Mouse (Mus musculus) left cerebral cortex, postnatal 36 days (tissue): ENCODE results near the gene Tmem163. TPM values are rescaled to one million over a fixed set of nuclear protein-coding genes. Genes with fewer than 3 reads are reported as not detected.

Source experiments
- DNase-seq, 2 experiments: peaks; one replicate each; pipeline ENCODE4 v3.0.0; 2021 to 2022; ENCODE audit warnings: low spot score in 2 of 2, mixed read lengths in 1 of 2
- intact Hi-C: fragments of 180-260 bp; cut with DNase I; formaldehyde crosslinking; loops from one replicate; pipeline ENCODE4 v1.15.1; 2025
- total RNA-seq, 2 experiments: library from RNA; stranded (reverse); gene quantifications; 2 replicates each; pipeline ENCODE4 v1.2.3; 2021

Tmem163 gene
- total RNA-seq, 2 experiments from 2014 or later, result 22.6 to 29.6 TPM

GRCm38 (mm10) chr1:127662385-127663068, 16.8 kb downstream of the Tmem163 start:
- no peak for DNase-seq
- intact Hi-C loops, result no loop called here

GRCm38 (mm10) chr1:127661118-127662012, 18.0 kb downstream of the Tmem163 start:
- no peak for DNase-seq
- intact Hi-C loops, result no loop called here

GRCm38 (mm10) chr1:127651564-127651963, 27.8 kb downstream of the Tmem163 start:
- DNase-seq, result no peak
- intact Hi-C loops, result no loop called here

DNA sequence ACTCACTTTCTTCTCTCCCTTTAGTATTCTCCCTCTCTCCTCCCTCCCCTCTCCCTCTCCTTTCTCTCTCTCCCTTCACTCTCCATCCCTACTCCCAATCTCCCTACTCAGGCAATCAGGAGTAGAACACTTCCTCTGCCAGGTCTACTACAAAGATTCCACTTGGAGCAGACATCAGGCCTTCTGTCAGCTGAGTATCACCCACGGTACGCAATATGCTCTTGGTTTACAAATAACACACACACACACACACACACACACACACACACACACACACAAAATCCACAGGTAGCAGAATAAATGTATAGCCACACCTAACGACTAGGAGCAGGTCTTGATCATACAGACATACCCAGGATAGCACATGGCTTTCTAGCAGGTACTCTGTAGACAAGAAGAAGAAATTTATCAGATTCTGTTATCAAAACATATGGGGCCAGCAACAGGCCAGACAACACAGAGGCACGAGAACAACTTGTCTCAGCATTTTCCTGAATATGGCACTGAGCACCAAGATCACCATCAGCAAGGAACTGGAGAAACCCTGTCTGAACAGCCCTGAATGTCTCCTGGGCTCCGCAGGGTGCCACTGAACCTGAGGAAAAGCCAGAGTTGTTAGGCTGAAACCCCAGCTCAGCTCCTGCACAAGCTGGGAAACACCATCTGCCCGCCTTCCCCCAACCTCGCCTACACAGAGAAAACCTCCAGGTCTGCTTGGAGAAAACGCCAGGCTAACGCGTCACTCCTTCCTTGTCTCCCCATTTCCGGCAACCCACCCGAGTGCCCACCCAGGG, 36.2 kb downstream of the Tmem163 start:
- intact Hi-C loops, result no loop called here
- peak in 1 of 2 experiments; percentile 18 for DNase-seq

DNA sequence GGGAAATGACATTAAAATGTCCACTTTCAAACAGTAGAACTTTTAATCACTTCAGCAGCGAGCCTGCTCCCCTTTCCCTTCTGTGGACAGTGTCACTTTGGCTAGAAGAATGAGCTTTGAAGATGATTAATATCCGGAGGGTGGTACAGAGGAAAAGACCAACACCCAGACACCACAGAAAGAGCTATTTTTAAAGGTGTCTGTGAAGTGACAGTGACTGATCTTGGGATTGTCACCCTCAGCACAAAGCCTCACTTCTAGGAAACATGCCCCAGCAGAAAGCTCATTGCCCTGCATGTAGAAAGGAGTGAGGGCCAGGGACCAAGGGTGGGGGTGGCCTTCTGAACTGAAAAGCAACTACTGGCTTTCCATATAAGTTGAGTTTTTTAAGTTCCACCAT, 41.4 kb downstream of the Tmem163 start:
- intact Hi-C loops, result no loop called here
- DNase-seq, result no peak

DNA sequence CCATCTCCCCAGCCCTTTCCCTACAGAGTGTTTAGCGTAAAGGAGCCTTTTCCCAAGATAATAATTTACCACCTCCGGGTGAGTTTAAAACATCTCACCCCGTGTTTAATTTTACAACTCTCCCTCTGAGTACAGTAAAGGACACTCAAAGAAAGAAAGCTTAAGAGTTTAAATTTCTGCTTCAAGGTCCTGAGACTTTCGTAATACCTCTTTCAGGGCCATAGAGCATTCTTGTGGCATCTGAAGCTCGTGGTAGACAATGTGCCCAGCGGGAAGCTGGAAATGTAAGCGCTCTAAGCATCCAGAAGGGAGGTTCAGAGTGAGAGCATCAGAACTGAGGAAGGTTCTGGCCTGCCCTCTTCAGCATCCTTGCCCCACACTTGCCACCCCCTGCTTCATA, 52.2 kb downstream of the Tmem163 start:
- intact Hi-C loops, result no loop called here
- DNase-seq, result no peak

DNA sequence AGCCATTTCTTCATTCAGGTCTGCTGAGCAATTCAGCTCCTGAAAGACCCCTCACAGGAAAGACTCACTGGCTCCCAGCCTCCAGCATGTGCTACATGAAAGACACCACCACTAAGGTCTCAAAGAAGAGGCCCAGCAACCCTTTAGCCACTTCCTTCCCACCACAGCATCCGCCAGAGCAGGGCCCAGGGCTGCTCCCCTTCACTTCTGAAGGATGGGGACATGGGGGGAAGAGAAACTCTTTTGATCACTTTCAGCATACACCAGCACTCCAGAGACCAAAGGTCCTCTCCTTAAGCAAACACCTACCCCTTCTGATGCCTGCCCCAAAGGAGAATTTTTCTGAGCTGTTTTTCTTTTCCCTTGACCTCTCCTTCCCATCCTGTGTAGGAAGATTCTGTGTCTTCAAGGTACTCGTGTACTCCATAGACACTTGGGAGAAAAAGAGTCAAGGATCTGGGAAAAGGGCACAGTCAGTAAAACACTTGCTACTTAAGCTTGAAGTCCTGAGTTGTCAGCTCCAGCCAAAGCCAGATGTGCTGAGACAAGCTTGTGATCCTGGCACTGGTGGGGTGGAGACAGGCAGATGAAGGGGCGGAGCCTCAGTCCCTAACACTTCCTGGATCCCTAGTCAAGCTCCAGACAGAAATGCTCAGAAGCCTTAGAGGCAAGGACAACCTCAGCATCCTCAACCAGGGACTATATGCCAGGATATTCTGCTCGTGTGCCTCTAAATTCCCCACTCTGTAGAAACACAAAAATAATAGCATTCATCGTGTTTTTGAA, 53.6 kb downstream of the Tmem163 start:
- no peak for DNase-seq
- intact Hi-C loops, result no loop called here

GRCm38 (mm10) chr1:127622349-127622748, 57.0 kb downstream of the Tmem163 start:
- intact Hi-C loops, result no loop called here
- DNase-seq, result no peak

DNA sequence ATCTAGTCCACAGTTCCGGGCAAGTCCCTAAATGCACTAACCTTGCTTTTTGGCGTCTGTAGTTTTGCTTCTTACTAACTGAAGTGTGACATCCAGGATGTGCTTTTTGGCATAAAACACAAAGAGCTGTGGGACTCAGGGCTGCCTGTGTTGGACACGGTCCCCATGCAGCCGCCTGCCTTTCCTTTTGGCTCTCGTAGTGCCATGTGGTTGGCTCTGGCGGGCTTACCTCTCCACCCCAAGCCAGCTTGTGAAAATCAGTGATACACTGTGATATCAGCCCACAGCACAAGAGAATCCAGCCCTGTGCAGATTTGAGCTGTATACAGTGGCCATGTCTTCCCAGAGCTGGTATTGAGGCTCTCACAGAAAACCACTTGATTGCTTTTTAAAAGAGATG, 60.3 kb downstream of the Tmem163 start:
- no peak for DNase-seq
- intact Hi-C loops, result no loop called here

DNA sequence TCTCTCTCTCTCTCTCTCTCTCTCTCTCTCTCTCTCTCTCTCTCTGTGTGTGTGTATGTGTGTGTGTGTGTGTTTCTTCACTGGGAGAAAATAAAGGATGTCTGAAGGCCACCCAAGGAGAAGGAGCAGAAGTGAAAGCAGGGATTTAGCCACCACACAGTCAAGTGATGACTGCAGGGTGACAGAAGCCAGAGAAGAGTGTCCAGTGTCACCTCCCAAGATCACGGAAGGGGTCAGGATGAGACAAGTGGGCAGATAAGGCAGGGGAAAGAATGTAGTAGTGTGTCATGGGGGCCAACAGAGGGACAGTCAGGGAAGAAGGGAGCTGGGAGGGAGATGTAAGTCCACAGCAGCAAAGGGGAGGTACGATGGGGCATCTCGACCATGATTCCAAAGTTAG, 69.0 kb downstream of the Tmem163 start:
- intact Hi-C loops, result no loop called here
- DNase-seq, result no peak

- intact Hi-C loops, result no loop called here
- DNase-seq, result no peak
Observed at GRCm38 (mm10) chr1:127609814-127610213, 69.5 kb downstream of the Tmem163 start.

DNA sequence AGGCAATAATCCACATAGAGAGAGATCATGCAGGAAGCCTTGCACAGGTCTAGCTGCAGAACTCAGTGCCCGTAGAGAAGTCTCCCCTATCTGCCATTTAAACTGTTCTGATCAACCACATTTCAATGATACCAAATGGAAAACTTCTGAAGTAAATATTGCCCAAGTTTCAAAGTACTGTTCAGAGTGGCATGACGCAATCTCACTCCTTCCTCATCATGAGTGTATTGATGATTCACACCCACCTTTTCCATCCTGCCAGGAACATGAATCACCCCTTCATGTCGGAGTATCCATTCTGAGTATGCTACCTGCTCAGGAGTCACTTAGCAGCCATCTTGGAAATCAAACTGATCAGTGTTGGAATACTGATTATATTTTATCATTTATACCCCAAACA, 71.0 kb downstream of the Tmem163 start:
- no peak for DNase-seq
- intact Hi-C loops, result no loop called here

GRCm38 (mm10) chr1:127603697-127604631, 75.4 kb downstream of the Tmem163 start:
- intact Hi-C loops, result no loop called here
- DNase-seq, result no peak

GRCm38 (mm10) chr1:127596143-127596542, 83.2 kb downstream of the Tmem163 start:
- no peak for DNase-seq
- intact Hi-C loops, result no loop called here

DNA sequence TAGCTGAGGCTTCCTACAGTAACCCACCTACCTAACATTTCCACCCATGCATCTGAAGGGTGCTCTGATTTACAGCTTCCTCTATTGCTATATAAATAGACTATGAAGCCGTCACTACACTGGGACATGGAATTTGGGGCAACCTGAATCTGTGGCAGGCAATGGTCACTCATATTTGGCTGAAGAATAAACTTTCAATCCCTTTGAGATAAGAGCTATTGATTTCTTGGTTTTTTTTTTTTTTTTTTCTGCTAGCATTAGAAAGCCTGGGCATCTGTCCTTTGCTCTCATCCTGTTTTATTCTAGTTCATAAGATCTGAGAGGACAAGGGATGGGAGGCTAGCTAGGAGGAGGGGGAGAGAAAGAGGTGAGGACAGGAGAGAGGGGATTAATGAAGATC, 83.6 kb downstream of the Tmem163 start:
- intact Hi-C loops, result no loop called here
- no peak for DNase-seq

GRCm38 (mm10) chr1:127589542-127589941, 89.8 kb downstream of the Tmem163 start:
- intact Hi-C loops, result no loop called here
- DNase-seq, result no peak

GRCm38 (mm10) chr1:127587071-127587470, 92.3 kb downstream of the Tmem163 start:
- intact Hi-C loops, result no loop called here
- DNase-seq, result no peak

DNA sequence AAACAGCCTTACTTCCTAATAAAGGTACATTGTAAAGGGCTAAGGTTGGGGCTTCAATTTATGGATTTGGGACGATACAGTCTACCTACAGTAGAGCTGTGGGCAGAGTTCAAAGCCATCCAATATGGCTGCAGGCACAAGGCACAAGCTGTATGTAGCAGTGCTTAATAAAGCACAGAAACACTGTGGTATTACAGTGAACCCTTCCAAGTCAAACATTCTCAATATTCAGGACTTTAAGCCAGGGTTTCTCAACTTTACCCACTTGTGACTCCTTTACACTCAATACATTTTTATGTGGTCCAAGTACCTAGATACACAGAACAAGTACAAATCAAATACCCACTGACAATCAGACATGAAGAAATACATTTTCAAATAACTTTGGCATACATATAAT, 93.2 kb downstream of the Tmem163 start:
- intact Hi-C loops, result no loop called here
- DNase-seq, result no peak

GRCm38 (mm10) chr1:127577981-127578380, 101.4 kb downstream of the Tmem163 start:
- intact Hi-C loops, result no loop called here
- no peak for DNase-seq
